Mouse (Mus musculus): ENCODE data around the gene Lrfn3. TPM values are rescaled to one million over a fixed set of nuclear protein-coding genes. Genes with fewer than 3 reads are reported as not detected.
A peak's percentile ranks its signal among the peaks of the same experiment; 100 is the strongest.

Gene Lrfn3
- polyA plus RNA-seq, 1 experiment = 1.1 TPM

- WGBS = 70% methylated on average over 4 of the region's 4 CpGs
- no peak overlapping the region for H3K4me3 ChIP-seq (ENCODE audit: control insufficient read depth, insufficient read depth, low read length)
- TF ChIP-seq POLR2A (IDR thresholded peaks at IDR 0.05; ENCODE audit: control insufficient read depth, extremely low read depth, insufficient read depth, low read length, poor library complexity) = no peak
- no peak for TF ChIP-seq CTCF (IDR thresholded peaks at IDR 0.05; ENCODE audit: borderline replicate concordance, control insufficient read depth, extremely low read depth, insufficient read depth, low read length, poor library complexity)
- DNase-seq = no peak
- no peaks in the 10 kb centered on the region for H3K4me1 ChIP-seq (replicated peaks; ENCODE audit: control insufficient read depth, insufficient read depth, low read length)
- no peaks in the 10 kb centered on the region for H3K36me3 ChIP-seq (ENCODE audit: control insufficient read depth, insufficient read depth, low read length)
- no peak overlapping the region for H3K27ac ChIP-seq (ENCODE audit: control insufficient read depth, insufficient read depth, low read length)
- no peaks in the 10 kb centered on the region; the same call in 1 of the 2 replicates for H3K27me3 ChIP-seq (ENCODE audit: control insufficient read depth, insufficient read depth, low read length)
These were observed 8.5 kb downstream of the Lrfn3 start for GRCm38 (mm10) chr7:30354059-30354458.

- no peak overlapping the region for H3K4me3 ChIP-seq (ENCODE audit: control insufficient read depth, insufficient read depth, low read length)
- TF ChIP-seq CTCF (IDR thresholded peaks at IDR 0.05; ENCODE audit: borderline replicate concordance, control insufficient read depth, extremely low read depth, insufficient read depth, low read length, poor library complexity) = peak; percentile 40; the same call in 1 of the 2 replicates
- TF ChIP-seq POLR2A (IDR thresholded peaks at IDR 0.05; ENCODE audit: control insufficient read depth, extremely low read depth, insufficient read depth, low read length, poor library complexity) = no peak
- H3K4me1 ChIP-seq (replicated peaks; ENCODE audit: control insufficient read depth, insufficient read depth, low read length) = no peaks in the 10 kb centered on the region
- no peaks in the 10 kb centered on the region for H3K36me3 ChIP-seq (ENCODE audit: control insufficient read depth, insufficient read depth, low read length)
- no peaks in the 10 kb centered on the region; the same call in 1 of the 2 replicates for H3K27me3 ChIP-seq (ENCODE audit: control insufficient read depth, insufficient read depth, low read length)
- peak; percentile 67 for DNase-seq
- WGBS = 19% methylated on average over 6 of the region's 6 CpGs
- H3K27ac ChIP-seq (ENCODE audit: control insufficient read depth, insufficient read depth, low read length) = no peak overlapping the region
These were observed 9.2 kb downstream of the Lrfn3 start for GRCm38 (mm10) chr7:30353279-30353822.

DNA sequence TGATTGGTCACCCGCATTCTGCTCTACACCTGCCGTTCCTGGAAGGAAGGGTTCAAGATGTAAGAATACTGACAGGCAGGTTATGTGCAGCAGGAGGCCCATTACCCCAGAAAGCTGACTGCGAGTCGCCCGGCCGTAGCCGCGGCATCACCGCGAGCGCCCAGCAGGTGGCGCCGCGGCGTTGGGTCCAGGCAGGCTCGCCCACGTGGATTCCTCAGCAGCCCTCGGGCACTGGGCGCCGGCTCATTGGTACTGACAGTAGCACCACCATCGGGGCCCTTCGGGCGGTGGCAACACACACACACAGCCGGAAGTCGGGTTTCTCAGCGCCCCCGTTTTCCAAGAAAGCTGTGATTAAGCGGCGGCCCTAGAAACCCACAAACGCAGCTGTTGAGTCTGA, 14.7 kb downstream of the Lrfn3 start:
- WGBS = under 1% methylated on average over 30 of the region's 30 CpGs
- no peaks in the 10 kb centered on the region; the same call in 1 of the 2 replicates for H3K27me3 ChIP-seq (ENCODE audit: control insufficient read depth, insufficient read depth, low read length)
- peak; percentile 66 for DNase-seq
- H3K4me1 ChIP-seq (replicated peaks; ENCODE audit: control insufficient read depth, insufficient read depth, low read length) = no peaks in the 10 kb centered on the region
- peak; percentile 99 for TF ChIP-seq CTCF (IDR thresholded peaks at IDR 0.05; ENCODE audit: borderline replicate concordance, control insufficient read depth, extremely low read depth, insufficient read depth, low read length, poor library complexity)
- no peak for TF ChIP-seq POLR2A (IDR thresholded peaks at IDR 0.05; ENCODE audit: control insufficient read depth, extremely low read depth, insufficient read depth, low read length, poor library complexity)
- no peak overlapping the region for H3K4me3 ChIP-seq (ENCODE audit: control insufficient read depth, insufficient read depth, low read length)
- no peak overlapping the region for H3K27ac ChIP-seq (ENCODE audit: control insufficient read depth, insufficient read depth, low read length)
- H3K36me3 ChIP-seq (ENCODE audit: control insufficient read depth, insufficient read depth, low read length) = no peaks in the 10 kb centered on the region

DNA sequence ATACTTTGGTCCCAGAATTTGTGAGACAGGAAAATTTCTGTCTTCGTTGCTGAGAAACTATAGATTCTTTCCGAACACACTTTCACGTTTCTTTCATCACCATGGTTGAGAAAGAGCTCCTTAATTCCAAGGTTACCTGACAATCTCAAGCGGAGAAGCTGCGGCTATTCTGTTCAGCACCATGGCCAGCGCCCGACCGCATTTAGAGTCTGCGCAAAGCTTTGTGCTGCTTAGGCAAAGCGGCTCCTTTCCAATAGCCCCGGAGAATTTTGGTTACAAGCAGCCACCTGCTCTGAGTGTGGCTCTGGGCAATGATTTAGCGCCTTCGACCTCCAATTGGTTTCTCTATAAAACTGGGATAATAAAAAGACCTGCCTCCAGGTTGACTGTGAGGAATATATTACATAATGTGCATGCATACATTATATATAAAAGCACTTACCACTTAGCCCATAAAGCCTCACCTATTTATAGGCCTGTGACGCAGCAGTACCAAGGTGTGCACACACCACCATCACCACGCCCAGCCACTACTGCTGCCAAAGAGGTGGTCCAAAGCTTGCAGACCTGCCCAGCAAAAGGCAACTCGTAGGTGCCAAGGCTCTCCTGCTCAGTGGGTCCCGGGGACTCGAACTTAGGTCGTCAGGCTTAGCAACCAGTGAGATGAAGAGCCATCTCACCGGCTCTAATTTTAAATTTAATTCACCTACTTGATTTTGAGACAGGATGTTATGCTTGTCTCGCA, 15.8 kb downstream of the Lrfn3 start:
- no peak for TF ChIP-seq CTCF (IDR thresholded peaks at IDR 0.05; ENCODE audit: borderline replicate concordance, control insufficient read depth, extremely low read depth, insufficient read depth, low read length, poor library complexity)
- no peak for TF ChIP-seq POLR2A (IDR thresholded peaks at IDR 0.05; ENCODE audit: control insufficient read depth, extremely low read depth, insufficient read depth, low read length, poor library complexity)
- Histone ChIP-seq H3K27ac (ENCODE audit: control insufficient read depth, insufficient read depth, low read length) (no peak overlapping the region), H3K4me3 (ENCODE audit: control insufficient read depth, insufficient read depth, low read length) (no peak overlapping the region), H3K4me1 (replicated peaks; ENCODE audit: control insufficient read depth, insufficient read depth, low read length) (no peaks in the 10 kb centered on the region), H3K27me3 (ENCODE audit: control insufficient read depth, insufficient read depth, low read length) (no peaks in the 10 kb centered on the region; the same call in 1 of the 2 replicates), H3K36me3 (ENCODE audit: control insufficient read depth, insufficient read depth, low read length) (no peaks in the 10 kb centered on the region)
- WGBS = 25% methylated on average over 21 of the region's 21 CpGs
- DNase-seq = peak; percentile 72

DNA sequence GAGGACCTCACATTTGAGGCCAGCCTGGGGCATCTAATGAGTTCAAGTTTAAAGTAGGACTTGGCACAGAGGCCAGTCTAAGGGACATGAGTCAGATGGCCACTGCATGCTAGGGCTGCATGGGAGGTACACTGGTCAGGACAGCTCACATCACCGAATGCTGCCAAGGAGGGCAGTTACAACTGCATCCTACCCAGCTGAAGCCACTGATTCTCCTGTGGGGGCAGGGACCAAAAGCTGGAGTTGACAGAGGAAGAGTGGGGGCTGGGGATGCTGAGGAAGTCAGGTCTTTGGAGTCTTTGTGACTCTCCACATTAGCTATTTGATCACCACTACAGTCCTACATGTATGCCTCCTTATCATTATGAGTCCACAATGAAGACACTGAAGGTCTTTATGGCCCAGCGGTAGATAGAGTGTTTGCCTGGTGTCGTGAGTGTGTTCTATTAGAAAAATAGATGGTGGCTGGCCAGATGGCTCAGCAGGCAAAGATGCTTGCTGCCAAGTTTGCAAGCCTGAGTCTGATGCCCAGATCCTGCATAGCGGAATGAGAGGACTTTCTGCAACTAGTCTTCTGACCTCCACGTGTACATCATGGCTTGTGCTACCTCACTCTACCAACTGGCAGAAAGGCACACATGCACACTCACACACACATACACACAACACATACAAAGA, 23.0 kb downstream of the Lrfn3 start:
- peaks cover 2% of the 10 kb centered on the region for H3K4me1 ChIP-seq (replicated peaks; ENCODE audit: control insufficient read depth, insufficient read depth, low read length)
- no peak for DNase-seq
- no peak overlapping the region for H3K4me3 ChIP-seq (ENCODE audit: control insufficient read depth, insufficient read depth, low read length)
- no peaks in the 10 kb centered on the region for H3K27me3 ChIP-seq (ENCODE audit: control insufficient read depth, insufficient read depth, low read length)
- H3K36me3 ChIP-seq (ENCODE audit: control insufficient read depth, insufficient read depth, low read length) = no peaks in the 10 kb centered on the region
- TF ChIP-seq POLR2A (IDR thresholded peaks at IDR 0.05; ENCODE audit: control insufficient read depth, extremely low read depth, insufficient read depth, low read length, poor library complexity) = no peak
- TF ChIP-seq CTCF (IDR thresholded peaks at IDR 0.05; ENCODE audit: borderline replicate concordance, control insufficient read depth, extremely low read depth, insufficient read depth, low read length, poor library complexity) = no peak
- no peak overlapping the region for H3K27ac ChIP-seq (ENCODE audit: control insufficient read depth, insufficient read depth, low read length)
- 82% methylated on average over 5 of the region's 5 CpGs for WGBS

- peak; percentile 61 for DNase-seq
- H3K27ac ChIP-seq (ENCODE audit: control insufficient read depth, insufficient read depth, low read length) = no peak overlapping the region
- H3K4me1 ChIP-seq (replicated peaks; ENCODE audit: control insufficient read depth, insufficient read depth, low read length) = peaks cover 26% of the 10 kb centered on the region
- H3K4me3 ChIP-seq (ENCODE audit: control insufficient read depth, insufficient read depth, low read length) = no peak overlapping the region
- TF ChIP-seq CTCF (IDR thresholded peaks at IDR 0.05; ENCODE audit: borderline replicate concordance, control insufficient read depth, extremely low read depth, insufficient read depth, low read length, poor library complexity) (peak; percentile 80; the same call in 1 of the 2 replicates), POLR2A (IDR thresholded peaks at IDR 0.05; ENCODE audit: control insufficient read depth, extremely low read depth, insufficient read depth, low read length, poor library complexity) (no peak)
- H3K36me3 ChIP-seq (ENCODE audit: control insufficient read depth, insufficient read depth, low read length) = no peaks in the 10 kb centered on the region
- H3K27me3 ChIP-seq (ENCODE audit: control insufficient read depth, insufficient read depth, low read length) = no peaks in the 10 kb centered on the region
- 6% methylated on average over 9 of the region's 9 CpGs for WGBS
These were observed 26.2 kb downstream of the Lrfn3 start for GRCm38 (mm10) chr7:30336384-30336783.

Measured in thymus, adult 2 months (tissue).